ENCODE assay signal across 1 mouse cellular context in the genomic region with DNA sequence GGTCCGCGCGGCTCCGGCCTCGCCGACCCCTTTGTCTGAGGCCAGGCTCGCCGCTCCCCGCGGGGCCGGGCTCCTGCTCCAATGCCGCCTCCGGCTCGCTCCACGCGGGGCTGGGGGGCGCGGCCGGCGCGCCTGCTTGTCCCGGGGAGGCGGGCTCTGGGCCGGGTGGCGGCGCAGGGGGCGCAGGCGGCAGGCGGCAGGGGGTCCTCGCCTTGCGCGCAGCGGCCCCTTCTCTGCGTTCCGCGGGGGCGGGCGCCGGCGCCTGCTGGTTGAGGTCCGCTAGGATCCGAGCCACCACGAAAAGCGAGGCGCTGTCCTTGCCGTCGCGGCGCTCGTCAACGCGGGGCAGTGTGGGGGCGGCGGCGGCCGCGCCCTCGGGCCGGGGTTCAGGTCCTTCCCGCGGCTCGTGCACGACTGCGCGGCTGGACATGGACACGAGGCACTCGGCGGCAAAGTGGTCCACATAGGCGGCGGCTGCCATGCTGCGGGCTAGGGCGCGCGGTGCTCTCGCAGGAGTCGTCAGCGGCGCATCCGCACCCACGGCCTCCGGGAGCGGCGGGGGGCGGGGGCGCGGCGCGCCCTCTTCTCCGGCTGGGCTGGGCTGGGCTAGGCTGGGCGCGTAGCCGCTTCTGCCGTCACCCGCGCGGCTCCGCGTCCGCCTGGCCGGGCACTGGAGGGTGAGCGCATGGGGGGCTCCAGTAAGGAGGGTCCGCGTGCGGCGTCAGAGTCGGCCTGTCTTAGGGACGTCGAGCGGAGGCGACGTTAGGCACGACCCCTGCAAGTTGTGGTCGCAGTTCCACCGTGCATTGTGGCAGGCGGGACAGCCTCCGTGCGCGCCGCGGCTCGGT.
TF ChIP-seq lines count a peak whose summit lies in the region.

No protein-coding gene starts in this region.

TF ChIP-seq in CH12.LX, 34 proteins besides CTCF, POLR2A, EP300 and RAD21 (continued from another document):
- no peak for TF ChIP-seq USF2 (conservative IDR thresholded peaks at IDR 0.05; ENCODE audit: low read depth, low read length)
